Mouse (Mus musculus) testis, adult 2 months (tissue): ENCODE results near the gene Rgs3.

Source experiments
- CTCF ChIP-seq: fragments of 200-500 bp; IDR thresholded peaks from 2 replicates; pipeline ENCODE4 v1.5.1; 2012; ENCODE audit warnings: low read depth, mild to moderate bottlenecking, inconsistent platforms, low read length, moderate library complexity; ENCODE audit not compliant: control insufficient read depth, insufficient read depth, insufficient replicate concordance
- POLR2A ChIP-seq: fragments of 200-500 bp; IDR thresholded peaks from 2 replicates; pipeline ENCODE4 v1.6.1; 2012; ENCODE audit warnings: low read depth, mild to moderate bottlenecking, inconsistent platforms, low read length, moderate library complexity; ENCODE audit not compliant: control insufficient read depth

- no peak for TF ChIP-seq CTCF
- TF ChIP-seq POLR2A: no peak
These were observed 46.9 kb downstream of the Rgs3 start for GRCm38 (mm10) chr4:62606542-62606882.
